Mouse (Mus musculus) thymus, adult 2 months (tissue): ENCODE results near the gene BC053393.

ENCODE experiments used
- CTCF ChIP-seq: fragments of 200-500 bp; IDR thresholded peaks from 2 replicates; pipeline ENCODE4 v1.5.1; 2012; ENCODE audit warnings: mild to moderate bottlenecking, control low read depth, low read length, moderate library complexity, borderline replicate concordance; ENCODE audit not compliant: control insufficient read depth, poor library complexity, insufficient read depth; ENCODE audit errors: extremely low read depth
- POLR2A ChIP-seq: fragments of 200-500 bp; IDR thresholded peaks from 2 replicates; pipeline ENCODE4 v1.6.1; 2012; ENCODE audit warnings: mild to moderate bottlenecking, low read length, control low read depth, moderate library complexity; ENCODE audit not compliant: control insufficient read depth, poor library complexity, insufficient read depth; ENCODE audit errors: extremely low read depth

- TF ChIP-seq CTCF (no peak), POLR2A (no peak)
These were observed 6.7 kb upstream of the BC053393 start for GRCm38 (mm10) chr11:46564671-46565070.
